Mouse (Mus musculus): ENCODE results near the gene Agtpbp1. TPM values are rescaled to one million over a fixed set of nuclear protein-coding genes. Genes with fewer than 3 reads are reported as not detected.

Gene Agtpbp1
- total and polyA plus RNA-seq, 3 experiments, result 6.1 to 118 (median 73.3) TPM

- peaks cover 60% of the 10 kb centered on the region for H3K4me1 ChIP-seq (ENCODE audit: insufficient read depth, low read depth, low read length)
- peak; percentile 74 for DNase-seq (ENCODE audit: low spot score)
- no peaks in the 10 kb centered on the region for H3K27me3 ChIP-seq (ENCODE audit: insufficient read depth, low read length)
- H3K36me3 ChIP-seq (replicated peaks), result peaks cover 24% of the 10 kb centered on the region
- peak; percentile 56 for ATAC-seq (ENCODE audit: extremely low read depth, insufficient number of reproducible peaks, low FRiP score, poor library complexity, severe bottlenecking)
- no peaks in the 10 kb centered on the region for H3K9me3 ChIP-seq (replicated peaks)
- H3K4me3 ChIP-seq (ENCODE audit: low read depth, low read length), result peak overlapping the region; percentile 97
- TF ChIP-seq CTCF (IDR thresholded peaks at IDR 0.05; ENCODE audit: low read depth, low read length), result no peak
Measured at GRCm38 (mm10) chr13:59556670-59557069, 28.4 kb downstream of the Agtpbp1 start.

DNA sequence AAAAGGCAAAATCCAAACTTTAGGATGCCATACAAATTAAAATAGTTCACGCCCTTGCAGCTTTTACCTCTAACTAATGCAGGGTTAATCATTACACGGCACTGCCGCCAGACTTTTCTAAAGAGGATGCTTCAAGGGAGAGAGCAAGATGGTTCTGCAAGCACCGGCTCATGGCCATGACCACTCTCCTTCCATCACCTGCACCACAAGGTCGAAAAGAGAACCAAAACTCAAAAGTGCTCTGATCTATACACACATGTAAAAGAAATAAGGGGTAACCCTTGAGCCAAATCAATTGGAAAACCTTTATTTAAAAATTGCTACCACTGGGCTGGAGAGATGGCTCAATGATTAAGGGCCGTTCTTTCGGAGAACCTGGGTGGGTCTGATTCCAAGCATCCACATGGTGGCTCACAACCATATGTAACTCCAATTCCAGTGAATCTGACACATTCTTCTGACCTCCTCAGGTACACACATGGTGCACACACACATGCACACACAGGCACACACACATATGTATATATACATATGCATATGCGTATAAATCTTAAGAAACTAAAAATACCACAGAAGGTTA is 29.3 kb downstream of the Agtpbp1 start:
- H3K36me3 ChIP-seq (replicated peaks), result peaks cover 29% of the 10 kb centered on the region
- TF ChIP-seq POLR2AphosphoS5 (IDR thresholded peaks at IDR 0.05; ENCODE audit: insufficient replicate concordance, low read depth, low read length) (no peak), TAL1 (conservative IDR thresholded peaks at IDR 0.05; ENCODE audit: low read depth, low read length) (no peak), GATA1 (IDR thresholded peaks at IDR 0.05; ENCODE audit: borderline replicate concordance, low read length) (no peak), CTCF (IDR thresholded peaks at IDR 0.05; ENCODE audit: low read depth, low read length) (no peak), GATA2 (IDR thresholded peaks at IDR 0.05; ENCODE audit: borderline replicate concordance, low read depth, low read length) (no peak)
- peak overlapping the region; percentile 97 for H3K4me3 ChIP-seq (ENCODE audit: low read depth, low read length)
- peaks cover 62% of the 10 kb centered on the region for H3K4me1 ChIP-seq (ENCODE audit: insufficient read depth, low read depth, low read length)
- no peaks in the 10 kb centered on the region for H3K27me3 ChIP-seq (ENCODE audit: insufficient read depth, low read length)
- DNase-seq (ENCODE audit: low spot score), result no peak
- no peaks in the 10 kb centered on the region for H3K9me3 ChIP-seq (replicated peaks)
- ATAC-seq (ENCODE audit: extremely low read depth, insufficient number of reproducible peaks, low FRiP score, poor library complexity, severe bottlenecking), result no peak

DNA sequence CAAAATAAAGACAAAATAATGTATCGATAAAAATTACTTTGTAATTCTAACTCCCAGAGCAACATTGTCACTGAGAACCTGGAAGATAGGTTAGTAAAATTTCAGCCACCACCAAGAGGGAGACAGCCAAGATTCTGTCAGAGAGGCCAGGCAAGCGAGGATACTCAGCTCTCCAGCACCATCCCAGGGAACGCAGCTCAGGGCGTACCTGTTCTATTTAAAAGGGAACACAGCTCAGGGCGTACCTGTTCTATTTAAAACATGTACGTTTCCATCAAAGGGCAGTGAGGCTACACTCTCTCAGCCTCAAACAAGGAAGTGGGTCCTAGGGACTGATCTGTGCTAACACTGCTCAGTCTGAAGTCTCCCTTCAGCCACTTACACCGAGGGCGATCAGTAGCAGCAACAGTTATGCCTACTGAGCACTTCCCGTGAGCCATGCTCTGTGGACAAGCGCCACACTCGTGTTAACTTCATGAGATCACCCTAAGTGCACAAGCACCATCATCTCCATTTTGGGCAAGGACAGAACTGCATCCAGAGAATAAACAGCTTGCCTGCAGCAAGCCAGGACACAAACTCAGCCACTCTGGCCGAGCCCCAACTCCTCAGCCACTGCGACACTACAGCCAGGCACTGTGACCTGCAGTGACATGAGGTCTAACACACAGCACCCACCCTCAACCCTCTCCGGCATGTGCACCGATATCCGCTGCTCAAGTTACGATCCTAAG is 30.1 kb downstream of the Agtpbp1 start:
- H3K27me3 ChIP-seq (ENCODE audit: insufficient read depth, low read length), result no peaks in the 10 kb centered on the region
- ATAC-seq (ENCODE audit: extremely low read depth, insufficient number of reproducible peaks, low FRiP score, poor library complexity, severe bottlenecking) (no peak), DNase-seq (ENCODE audit: low spot score) (no peak)
- peaks cover 29% of the 10 kb centered on the region for H3K36me3 ChIP-seq (replicated peaks)
- H3K9me3 ChIP-seq (replicated peaks), result no peaks in the 10 kb centered on the region
- TF ChIP-seq CTCF (IDR thresholded peaks at IDR 0.05; ENCODE audit: low read depth, low read length) (no peak), GATA2 (IDR thresholded peaks at IDR 0.05; ENCODE audit: borderline replicate concordance, low read depth, low read length) (no peak), GATA1 (IDR thresholded peaks at IDR 0.05; ENCODE audit: borderline replicate concordance, low read length) (no peak), POLR2AphosphoS5 (IDR thresholded peaks at IDR 0.05; ENCODE audit: insufficient replicate concordance, low read depth, low read length) (no peak), TAL1 (conservative IDR thresholded peaks at IDR 0.05; ENCODE audit: low read depth, low read length) (no peak)
- H3K4me3 ChIP-seq (ENCODE audit: low read depth, low read length), result peak overlapping the region; percentile 97
- peaks cover 68% of the 10 kb centered on the region for H3K4me1 ChIP-seq (ENCODE audit: insufficient read depth, low read depth, low read length)

GRCm38 (mm10) chr13:59552751-59553150 is 32.3 kb downstream of the Agtpbp1 start:
- ATAC-seq (ENCODE audit: extremely low read depth, insufficient number of reproducible peaks, low FRiP score, poor library complexity, severe bottlenecking), result no peak
- Histone ChIP-seq H3K27me3 (ENCODE audit: insufficient read depth, low read length) (no peaks in the 10 kb centered on the region), H3K4me1 (ENCODE audit: insufficient read depth, low read depth, low read length) (peaks cover 79% of the 10 kb centered on the region), H3K9me3 (replicated peaks) (no peaks in the 10 kb centered on the region), H3K36me3 (replicated peaks) (peaks cover 34% of the 10 kb centered on the region), H3K4me3 (ENCODE audit: low read depth, low read length) (no peak overlapping the region)
- DNase-seq (ENCODE audit: low spot score), result no peak
- TF ChIP-seq POLR2AphosphoS5 (IDR thresholded peaks at IDR 0.05; ENCODE audit: insufficient replicate concordance, low read depth, low read length) (no peak), GATA1 (IDR thresholded peaks at IDR 0.05; ENCODE audit: borderline replicate concordance, low read length) (no peak), TAL1 (conservative IDR thresholded peaks at IDR 0.05; ENCODE audit: low read depth, low read length) (no peak), CTCF (IDR thresholded peaks at IDR 0.05; ENCODE audit: low read depth, low read length) (no peak), GATA2 (IDR thresholded peaks at IDR 0.05; ENCODE audit: borderline replicate concordance, low read depth, low read length) (no peak)

- no peak for ATAC-seq (ENCODE audit: extremely low read depth, insufficient number of reproducible peaks, low FRiP score, poor library complexity, severe bottlenecking)
- H3K4me1 ChIP-seq (ENCODE audit: insufficient read depth, low read depth, low read length), result peaks cover 80% of the 10 kb centered on the region
- peaks cover 38% of the 10 kb centered on the region for H3K36me3 ChIP-seq (replicated peaks)
- H3K27me3 ChIP-seq (ENCODE audit: insufficient read depth, low read length), result no peaks in the 10 kb centered on the region
- TF ChIP-seq POLR2AphosphoS5 (IDR thresholded peaks at IDR 0.05; ENCODE audit: insufficient replicate concordance, low read depth, low read length), result no peak
- no peak for TF ChIP-seq GATA1 (IDR thresholded peaks at IDR 0.05; ENCODE audit: borderline replicate concordance, low read length)
- TF ChIP-seq GATA2 (IDR thresholded peaks at IDR 0.05; ENCODE audit: borderline replicate concordance, low read depth, low read length), result no peak
- TF ChIP-seq TAL1 (conservative IDR thresholded peaks at IDR 0.05; ENCODE audit: low read depth, low read length), result no peak
- TF ChIP-seq CTCF (IDR thresholded peaks at IDR 0.05; ENCODE audit: low read depth, low read length), result no peak
- DNase-seq (ENCODE audit: low spot score), result no peak
- no peak overlapping the region for H3K4me3 ChIP-seq (ENCODE audit: low read depth, low read length)
- H3K9me3 ChIP-seq (replicated peaks), result no peaks in the 10 kb centered on the region
Measured at GRCm38 (mm10) chr13:59552286-59552685, 32.7 kb downstream of the Agtpbp1 start.

DNA sequence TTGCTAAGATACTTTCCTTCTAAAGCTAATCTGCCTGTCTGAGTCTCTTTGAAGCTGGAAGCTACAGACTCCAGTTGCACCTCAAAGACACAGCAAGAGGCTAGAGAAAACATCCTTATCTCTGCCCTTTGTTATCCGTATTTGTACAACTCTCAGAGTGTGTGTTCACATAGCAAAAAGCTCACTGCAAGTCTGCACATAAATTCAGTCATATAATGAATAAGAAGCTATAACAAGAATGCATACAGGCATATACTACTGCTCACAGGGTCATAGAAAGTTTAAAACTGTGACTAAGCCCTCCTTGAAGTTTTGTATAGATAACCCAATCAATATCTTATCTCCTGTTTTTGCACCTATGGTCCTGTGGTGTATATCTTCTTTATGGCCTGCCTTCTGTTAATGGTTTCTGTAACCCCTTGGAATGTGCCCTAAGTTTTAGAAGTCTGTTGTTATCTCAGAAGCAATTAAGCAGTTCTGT is 35.7 kb downstream of the Agtpbp1 start:
- no peaks in the 10 kb centered on the region for H3K27me3 ChIP-seq (ENCODE audit: insufficient read depth, low read length)
- H3K4me1 ChIP-seq (ENCODE audit: insufficient read depth, low read depth, low read length), result peaks cover 89% of the 10 kb centered on the region
- no peaks in the 10 kb centered on the region for H3K9me3 ChIP-seq (replicated peaks)
- DNase-seq (ENCODE audit: low spot score), result no peak
- peak overlapping the region; percentile 45; the same call in 1 of the 2 replicates for H3K4me3 ChIP-seq (ENCODE audit: low read depth, low read length)
- H3K36me3 ChIP-seq (replicated peaks), result peaks cover 53% of the 10 kb centered on the region
- TF ChIP-seq POLR2AphosphoS5 (IDR thresholded peaks at IDR 0.05; ENCODE audit: insufficient replicate concordance, low read depth, low read length) (no peak), GATA2 (IDR thresholded peaks at IDR 0.05; ENCODE audit: borderline replicate concordance, low read depth, low read length) (no peak), CTCF (IDR thresholded peaks at IDR 0.05; ENCODE audit: low read depth, low read length) (no peak), GATA1 (IDR thresholded peaks at IDR 0.05; ENCODE audit: borderline replicate concordance, low read length) (no peak), TAL1 (conservative IDR thresholded peaks at IDR 0.05; ENCODE audit: low read depth, low read length) (peak; percentile 57; the same call in 1 of the 2 replicates)
- ATAC-seq (ENCODE audit: extremely low read depth, insufficient number of reproducible peaks, low FRiP score, poor library complexity, severe bottlenecking), result peak; percentile 71

Measured in G1E (cell line).